Mouse (Mus musculus): Measurements from ENCODE around the gene Nabp2. TPM values are rescaled to one million over a fixed set of nuclear protein-coding genes. Genes with fewer than 3 reads are reported as not detected.
A peak's percentile ranks its signal among the peaks of the same experiment; 100 is the strongest.

Nabp2 gene
- polyA plus RNA-seq, 1 experiment from 2014 or later: 137 TPM

DNA sequence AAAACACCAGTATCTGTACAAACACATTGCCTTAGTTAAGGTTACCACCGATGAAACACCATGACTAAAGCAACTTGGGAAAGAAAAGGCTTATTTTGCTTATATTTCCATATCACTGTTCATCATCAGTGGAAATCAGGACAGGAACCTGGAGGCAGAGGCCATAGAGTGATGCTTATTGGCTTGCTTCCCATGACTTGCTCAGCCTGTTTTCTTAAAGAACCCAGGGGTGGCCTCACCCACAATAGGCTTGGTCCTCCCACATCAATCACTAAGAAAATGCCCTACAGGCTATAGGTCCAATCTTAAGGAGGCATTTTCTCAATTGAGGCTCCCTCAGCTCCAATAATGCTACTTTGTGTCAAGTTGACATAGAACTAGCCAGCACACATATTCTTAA, 31.4 kb upstream of the Nabp2 start:
- H3K27ac ChIP-seq (replicated peaks): no peak overlapping the region
- H3K36me3 ChIP-seq: peaks cover 32% of the 10 kb centered on the region
- H3K9me3 ChIP-seq: no peaks in the 10 kb centered on the region
- no peak for ATAC-seq (replicated peaks)
- no peak overlapping the region for H3K4me3 ChIP-seq
- H3K4me2 ChIP-seq (replicated peaks): no peak overlapping the region
- 84% methylated on average over 1 of the region's 1 CpGs for WGBS
- H3K4me1 ChIP-seq: no peaks in the 10 kb centered on the region
- no peak overlapping the region for H3K9ac ChIP-seq (replicated peaks)
- H3K27me3 ChIP-seq: no peaks in the 10 kb centered on the region

DNA sequence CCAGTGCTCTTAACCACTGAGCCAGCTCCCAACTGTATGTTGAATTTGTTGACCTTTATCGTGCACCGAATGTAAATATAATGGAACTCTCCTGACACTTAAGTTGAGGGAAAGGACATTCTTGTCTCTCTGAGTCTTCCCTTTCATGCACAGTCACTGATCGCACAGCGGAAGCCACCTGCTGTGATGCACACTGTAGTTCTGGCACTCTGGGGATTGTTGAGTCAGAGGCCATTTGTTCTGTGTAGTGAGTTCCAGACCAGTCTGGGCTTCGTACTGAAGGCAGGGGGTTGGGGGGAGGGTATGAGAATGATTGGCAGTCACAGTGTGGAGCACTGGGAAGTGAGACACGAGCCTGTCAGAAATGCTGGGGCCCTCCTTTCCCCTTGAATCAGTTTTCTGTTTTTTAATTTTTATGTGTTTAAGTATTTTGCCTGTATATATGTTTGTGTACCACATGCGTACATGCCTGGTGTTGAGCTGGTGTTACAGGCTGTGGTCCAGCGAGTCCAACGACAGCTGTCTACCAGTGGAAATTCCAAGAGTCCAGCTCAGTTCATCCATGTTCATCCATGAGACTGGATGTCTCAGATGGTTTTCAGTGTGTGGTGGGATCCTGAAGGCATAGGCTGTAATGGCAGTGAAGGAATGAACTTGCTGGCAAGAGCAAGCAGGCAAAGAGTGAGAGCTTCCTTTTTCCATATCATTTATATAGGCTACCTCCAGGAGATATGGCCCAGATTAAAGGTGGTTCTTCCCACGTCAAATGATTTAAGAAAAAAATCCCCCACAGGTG, 30.2 kb upstream of the Nabp2 start:
- ATAC-seq (replicated peaks): no peak
- no peak overlapping the region for H3K27ac ChIP-seq (replicated peaks)
- H3K9me3 ChIP-seq: no peaks in the 10 kb centered on the region
- 83% methylated on average over 10 of the region's 10 CpGs for WGBS
- no peaks in the 10 kb centered on the region for H3K27me3 ChIP-seq
- no peak overlapping the region for H3K9ac ChIP-seq (replicated peaks)
- H3K4me3 ChIP-seq: no peak overlapping the region
- H3K4me2 ChIP-seq (replicated peaks): no peak overlapping the region
- H3K4me1 ChIP-seq: no peaks in the 10 kb centered on the region
- peaks cover 44% of the 10 kb centered on the region for H3K36me3 ChIP-seq

DNA sequence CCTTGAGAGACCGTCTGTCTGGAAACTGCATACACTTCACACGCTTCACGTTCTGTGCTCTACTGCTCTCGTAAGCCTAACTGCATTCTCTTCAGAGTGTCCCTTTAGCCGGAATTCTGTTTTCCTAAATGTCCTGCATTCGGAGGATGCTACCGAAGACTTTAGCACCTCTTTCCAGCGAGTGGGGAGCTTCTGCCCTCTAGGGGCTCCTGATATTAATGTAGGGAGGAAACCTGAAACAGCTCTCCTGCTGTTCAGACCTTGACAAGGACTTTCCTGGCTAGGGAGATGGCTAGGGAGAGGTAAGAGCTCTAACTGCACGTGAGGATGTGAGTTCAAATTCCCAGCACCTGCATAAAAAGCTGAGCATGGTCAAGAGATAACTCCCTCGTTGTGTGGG, 29.1 kb upstream of the Nabp2 start:
- WGBS: 64% methylated on average over 10 of the region's 10 CpGs
- no peak overlapping the region for H3K9ac ChIP-seq (replicated peaks)
- H3K4me3 ChIP-seq: no peak overlapping the region
- peaks cover 55% of the 10 kb centered on the region for H3K36me3 ChIP-seq
- ATAC-seq (replicated peaks): no peak
- no peak overlapping the region for H3K27ac ChIP-seq (replicated peaks)
- no peaks in the 10 kb centered on the region for H3K4me1 ChIP-seq
- no peaks in the 10 kb centered on the region for H3K27me3 ChIP-seq
- no peaks in the 10 kb centered on the region for H3K9me3 ChIP-seq
- no peak overlapping the region for H3K4me2 ChIP-seq (replicated peaks)

DNA sequence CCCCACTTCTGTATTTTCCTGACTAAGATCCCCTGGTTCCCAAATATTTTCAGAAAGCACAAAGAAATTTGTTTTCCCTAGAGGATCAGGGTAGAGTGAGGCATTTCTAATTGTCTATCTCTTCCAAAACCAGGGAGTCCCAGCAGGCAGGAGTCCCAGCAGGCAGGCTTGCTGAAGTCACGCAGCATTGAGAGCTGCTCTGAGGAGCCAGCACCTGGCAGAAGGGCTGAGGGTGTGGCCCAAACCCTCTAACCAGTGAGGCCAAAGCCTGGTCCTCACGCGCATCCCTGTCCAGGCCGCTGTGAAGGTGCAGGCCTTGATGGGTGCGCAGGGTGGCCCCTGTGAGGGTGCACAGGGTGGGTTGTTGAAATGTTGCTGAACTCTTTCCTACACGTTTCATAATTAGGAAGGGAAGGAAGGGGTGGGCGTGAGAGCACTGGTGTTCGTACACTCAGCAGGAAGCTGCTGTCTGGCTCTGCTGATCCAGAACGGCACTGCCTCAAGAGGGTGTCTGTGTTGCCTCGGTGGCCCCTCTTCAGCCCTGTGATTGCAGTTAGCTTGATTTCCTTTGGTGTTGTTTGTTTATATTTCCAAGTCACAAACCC, 27.5 kb upstream of the Nabp2 start:
- Histone ChIP-seq H3K9me3 (no peaks in the 10 kb centered on the region), H3K27ac (replicated peaks) (no peak overlapping the region), H3K4me1 (no peaks in the 10 kb centered on the region), H3K36me3 (peaks cover 68% of the 10 kb centered on the region), H3K4me3 (no peak overlapping the region), H3K4me2 (replicated peaks) (no peak overlapping the region), H3K9ac (replicated peaks) (no peak overlapping the region), H3K27me3 (no peaks in the 10 kb centered on the region)
- WGBS: 79% methylated on average over 10 of the region's 10 CpGs
- ATAC-seq (replicated peaks): no peak

DNA sequence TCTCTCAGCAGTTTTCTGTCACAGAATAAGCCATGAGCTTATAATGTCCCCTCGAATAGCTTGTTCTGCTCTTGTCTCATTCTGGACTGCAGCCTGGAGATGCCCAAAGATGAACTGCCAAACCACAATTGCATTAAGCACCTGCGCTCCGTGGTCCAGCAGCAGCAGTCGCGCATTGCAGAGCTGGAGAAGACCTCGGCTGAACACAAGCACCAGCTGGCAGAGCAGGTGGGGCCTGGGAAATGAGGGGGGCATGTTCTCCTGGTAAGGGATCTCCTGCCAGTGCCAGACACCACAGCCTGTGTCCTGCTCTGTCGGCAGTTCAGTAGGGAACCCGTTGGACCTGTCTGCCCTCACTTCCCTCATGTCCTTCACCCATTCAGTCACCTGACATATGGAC, 25.1 kb upstream of the Nabp2 start:
- 88% methylated on average over 8 of the region's 8 CpGs for WGBS
- no peak overlapping the region for H3K27ac ChIP-seq (replicated peaks)
- no peaks in the 10 kb centered on the region for H3K9me3 ChIP-seq
- H3K4me3 ChIP-seq: no peak overlapping the region
- no peak overlapping the region for H3K9ac ChIP-seq (replicated peaks)
- no peak overlapping the region for H3K4me2 ChIP-seq (replicated peaks)
- no peak for ATAC-seq (replicated peaks)
- peaks cover 84% of the 10 kb centered on the region for H3K36me3 ChIP-seq
- no peaks in the 10 kb centered on the region for H3K4me1 ChIP-seq
- H3K27me3 ChIP-seq: no peaks in the 10 kb centered on the region

DNA sequence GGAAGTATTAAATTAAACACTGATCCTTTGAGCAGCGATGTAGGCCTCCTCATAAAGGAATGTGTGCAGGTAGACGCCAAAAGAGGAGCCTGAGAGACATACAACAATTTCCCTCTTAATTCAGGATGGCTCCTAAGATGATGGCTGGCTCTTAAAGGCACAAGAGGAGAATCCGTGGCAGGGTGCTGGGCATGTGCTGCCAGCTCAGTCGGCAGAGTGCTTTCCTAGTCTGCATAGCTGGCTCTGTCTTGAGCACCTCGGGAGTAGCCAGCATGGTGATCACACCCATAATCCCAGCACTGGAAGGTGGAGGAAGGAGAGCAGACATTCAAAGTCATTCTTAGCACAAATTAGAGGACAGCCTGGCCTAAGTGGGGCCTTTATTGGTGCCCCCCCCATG, 24.6 kb upstream of the Nabp2 start:
- Histone ChIP-seq H3K4me1 (no peaks in the 10 kb centered on the region), H3K9me3 (no peaks in the 10 kb centered on the region), H3K36me3 (peaks cover 84% of the 10 kb centered on the region), H3K27ac (replicated peaks) (0 out of 2 replicates have a peak overlapping the region, but pooled peaks have one; percentile 2), H3K9ac (replicated peaks) (no peak overlapping the region), H3K4me2 (replicated peaks) (no peak overlapping the region), H3K27me3 (no peaks in the 10 kb centered on the region), H3K4me3 (no peak overlapping the region)
- 83% methylated on average over 5 of the region's 5 CpGs for WGBS
- no peak for ATAC-seq (replicated peaks)

DNA sequence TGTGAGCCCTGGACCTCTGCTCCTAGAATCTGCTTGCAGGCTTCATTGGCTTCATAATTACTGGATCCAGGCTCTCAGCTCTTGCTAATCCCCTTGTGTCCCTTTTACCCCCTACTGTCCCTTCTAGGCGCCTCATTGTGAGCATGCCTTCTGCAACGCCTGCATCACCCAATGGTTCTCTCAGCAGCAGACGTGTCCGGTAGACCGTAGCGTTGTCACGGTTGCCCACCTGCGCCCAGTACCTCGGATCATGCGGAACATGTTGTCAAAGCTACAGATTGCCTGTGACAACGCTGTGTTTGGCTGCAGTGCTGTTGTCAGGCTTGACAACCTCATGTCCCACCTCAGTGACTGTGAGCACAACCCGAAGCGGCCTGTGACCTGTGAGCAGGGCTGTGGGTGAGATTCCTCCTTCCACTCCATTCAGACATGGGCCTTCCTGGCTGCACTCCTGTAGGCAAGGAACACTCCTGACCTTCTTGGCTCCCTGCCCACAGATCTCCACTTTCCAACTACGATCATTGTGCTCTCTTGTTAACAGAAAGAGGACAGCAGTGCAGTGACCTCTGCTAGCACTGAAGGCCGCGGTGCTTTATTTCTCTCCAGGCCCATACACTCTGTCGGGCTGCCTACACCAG, 24.0 kb upstream of the Nabp2 start:
- Histone ChIP-seq H3K27ac (replicated peaks) (0 out of 2 replicates have a peak overlapping the region, but pooled peaks have one; percentile 2), H3K9ac (replicated peaks) (no peak overlapping the region), H3K36me3 (peaks cover 84% of the 10 kb centered on the region), H3K4me3 (no peak overlapping the region), H3K27me3 (no peaks in the 10 kb centered on the region), H3K4me2 (replicated peaks) (no peak overlapping the region), H3K4me1 (no peaks in the 10 kb centered on the region), H3K9me3 (no peaks in the 10 kb centered on the region)
- 73% methylated on average over 17 of the region's 17 CpGs for WGBS
- ATAC-seq (replicated peaks): no peak

DNA sequence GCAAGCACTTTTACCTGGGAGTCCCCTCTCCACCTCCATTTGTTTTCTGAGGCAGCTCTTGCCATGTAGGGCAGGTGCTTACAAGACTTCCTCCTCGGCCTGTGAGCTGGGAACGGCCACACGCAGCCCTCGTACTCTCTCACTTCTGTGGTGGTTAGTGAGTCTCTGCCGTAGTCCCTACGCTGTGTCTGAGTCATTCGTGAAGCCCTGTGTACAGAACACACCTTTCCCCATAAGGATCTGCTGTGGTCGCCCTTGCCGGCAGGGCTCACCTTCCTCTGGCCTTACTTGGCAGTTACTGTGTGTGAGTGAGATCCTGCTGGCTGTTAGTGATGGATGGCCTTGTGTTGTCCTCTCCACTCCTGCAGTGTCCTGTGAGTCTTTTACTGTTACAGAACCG, 23.4 kb upstream of the Nabp2 start:
- Histone ChIP-seq H3K4me3 (no peak overlapping the region), H3K9ac (replicated peaks) (no peak overlapping the region), H3K27ac (replicated peaks) (no peak overlapping the region), H3K36me3 (peaks cover 88% of the 10 kb centered on the region), H3K4me1 (no peaks in the 10 kb centered on the region), H3K9me3 (no peaks in the 10 kb centered on the region), H3K4me2 (replicated peaks) (no peak overlapping the region), H3K27me3 (no peaks in the 10 kb centered on the region)
- no peak for ATAC-seq (replicated peaks)
- 93% methylated on average over 10 of the region's 10 CpGs for WGBS

DNA sequence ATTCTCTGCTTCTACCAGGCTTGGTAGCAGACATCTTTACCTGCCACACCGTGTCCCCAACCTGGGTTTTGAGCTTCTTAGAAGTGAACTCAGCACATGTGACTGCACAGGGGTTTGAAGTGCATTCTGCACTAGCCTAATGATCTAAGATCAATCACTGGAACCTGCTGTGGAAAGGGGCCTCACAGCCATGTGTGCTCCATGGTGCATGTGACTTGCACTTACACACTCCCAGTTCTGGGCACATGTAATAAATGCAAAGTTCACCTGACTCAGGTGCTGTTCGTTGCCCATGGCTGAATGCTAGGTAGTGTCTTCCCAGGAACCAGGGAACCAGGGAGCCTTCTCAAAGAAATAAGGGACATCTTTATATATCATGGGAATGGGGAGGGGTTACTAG, 22.1 kb upstream of the Nabp2 start:
- Histone ChIP-seq H3K4me3 (no peak overlapping the region), H3K4me2 (replicated peaks) (no peak overlapping the region), H3K27me3 (no peaks in the 10 kb centered on the region), H3K4me1 (no peaks in the 10 kb centered on the region), H3K9ac (replicated peaks) (no peak overlapping the region), H3K36me3 (peaks cover 87% of the 10 kb centered on the region), H3K27ac (replicated peaks) (no peak overlapping the region), H3K9me3 (no peaks in the 10 kb centered on the region)
- 92% methylated on average over 2 of the region's 2 CpGs for WGBS
- no peak for ATAC-seq (replicated peaks)

DNA sequence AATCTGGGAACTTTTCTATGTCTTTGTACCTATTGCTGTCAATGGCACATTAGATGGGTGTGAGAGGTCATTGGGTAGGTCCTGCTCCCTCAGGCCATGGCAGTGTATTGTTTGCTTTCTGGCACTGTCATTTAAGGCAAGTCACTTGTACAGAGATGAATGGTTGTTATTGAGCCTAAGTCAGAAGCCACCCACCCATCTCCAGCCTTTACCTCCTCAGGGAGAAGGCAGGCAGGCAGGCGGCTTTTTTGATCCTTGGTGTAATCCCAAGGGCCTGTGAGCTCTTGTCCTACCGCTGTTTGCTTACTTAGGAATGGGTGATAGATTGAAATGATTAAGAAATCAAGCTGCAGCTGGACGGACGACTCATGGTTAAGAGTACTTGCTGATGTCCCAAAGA, 18.2 kb upstream of the Nabp2 start:
- peaks cover 66% of the 10 kb centered on the region for H3K36me3 ChIP-seq
- H3K27me3 ChIP-seq: no peaks in the 10 kb centered on the region
- H3K4me3 ChIP-seq: no peak overlapping the region
- ATAC-seq (replicated peaks): no peak
- WGBS: 87% methylated on average over 4 of the region's 4 CpGs
- no peak overlapping the region for H3K9ac ChIP-seq (replicated peaks)
- no peaks in the 10 kb centered on the region for H3K9me3 ChIP-seq
- no peak overlapping the region for H3K27ac ChIP-seq (replicated peaks)
- no peak overlapping the region for H3K4me2 ChIP-seq (replicated peaks)
- H3K4me1 ChIP-seq: no peaks in the 10 kb centered on the region

DNA sequence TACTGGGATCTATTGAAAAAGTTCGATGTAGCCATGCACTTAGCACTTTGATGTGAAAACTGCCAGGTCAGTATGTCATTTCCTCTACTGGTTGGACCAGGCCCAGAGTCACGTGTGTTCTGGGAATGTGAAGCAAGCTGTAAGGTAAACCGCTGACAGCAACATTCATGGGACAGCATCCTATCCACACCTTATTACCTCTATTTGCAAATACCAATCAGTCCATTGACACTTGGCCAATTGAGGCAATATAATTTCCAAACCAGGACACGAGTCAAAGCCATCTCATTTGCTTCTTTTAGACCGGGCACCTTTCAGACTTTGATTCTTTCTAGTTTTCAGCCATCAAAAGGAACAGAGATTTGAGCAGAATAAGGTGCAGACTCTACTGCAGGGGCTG, 17.8 kb upstream of the Nabp2 start:
- H3K9ac ChIP-seq (replicated peaks): no peak overlapping the region
- H3K4me2 ChIP-seq (replicated peaks): no peak overlapping the region
- H3K27me3 ChIP-seq: no peaks in the 10 kb centered on the region
- no peaks in the 10 kb centered on the region for H3K4me1 ChIP-seq
- H3K4me3 ChIP-seq: no peak overlapping the region
- no peak overlapping the region for H3K27ac ChIP-seq (replicated peaks)
- ATAC-seq (replicated peaks): no peak
- peaks cover 65% of the 10 kb centered on the region for H3K36me3 ChIP-seq
- WGBS: 92% methylated on average over 5 of the region's 5 CpGs
- no peaks in the 10 kb centered on the region for H3K9me3 ChIP-seq

DNA sequence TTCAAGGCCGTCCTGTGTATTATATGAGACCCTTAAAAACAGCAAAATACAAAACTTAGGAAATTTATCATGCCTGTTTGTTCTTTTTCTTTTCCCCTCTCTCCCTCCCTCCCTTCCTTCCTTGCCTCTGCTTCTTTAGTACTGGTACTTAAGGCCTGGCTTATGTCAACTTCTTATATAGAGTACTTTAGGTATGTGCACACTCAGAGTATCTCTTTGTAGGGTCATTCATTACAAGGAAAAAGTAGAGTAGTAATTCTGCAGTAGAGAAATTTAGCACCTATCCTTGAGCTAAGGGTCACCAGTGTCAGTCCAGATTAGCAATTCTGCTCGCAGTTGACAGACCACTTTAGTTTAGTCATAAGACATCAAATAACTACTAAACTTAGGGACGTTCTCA, 14.0 kb upstream of the Nabp2 start:
- Histone ChIP-seq H3K4me2 (replicated peaks) (no peak overlapping the region), H3K27ac (replicated peaks) (no peak overlapping the region), H3K27me3 (no peaks in the 10 kb centered on the region), H3K4me3 (no peak overlapping the region), H3K9ac (replicated peaks) (no peak overlapping the region), H3K9me3 (no peaks in the 10 kb centered on the region), H3K4me1 (no peaks in the 10 kb centered on the region), H3K36me3 (peaks cover 72% of the 10 kb centered on the region)
- 94% methylated on average over 3 of the region's 3 CpGs for WGBS
- no peak for ATAC-seq (replicated peaks)
